Mouse (Mus musculus) testis, adult 10 weeks (tissue): ENCODE measurements around the gene Rc3h1. TPM values are rescaled to one million over a fixed set of nuclear protein-coding genes. Genes with fewer than 3 reads are reported as not detected.

Source experiments
- polyA plus RNA-seq: library from polyadenylated mRNA; stranded (reverse); fragments of 350-450 nt; fragmentation: Illumina TruSeq; extraction: RNeasy Lipid Tissue Mini Kit (QIAGEN cat#74804); gene quantifications from one replicate; pipeline ENCODE4 v1.2.3, GENCODE M21; 2014; ENCODE audit warnings: low read depth, low replicate concordance

Gene Rc3h1
- polyA plus RNA-seq, result 30.6 TPM

GRCm38 (mm10) chr1:160906057-160906557, at the start of gene Rc3h1:
Gene Rc3h1, plus strand, starts transcription at chr1:160906418.

DNA sequence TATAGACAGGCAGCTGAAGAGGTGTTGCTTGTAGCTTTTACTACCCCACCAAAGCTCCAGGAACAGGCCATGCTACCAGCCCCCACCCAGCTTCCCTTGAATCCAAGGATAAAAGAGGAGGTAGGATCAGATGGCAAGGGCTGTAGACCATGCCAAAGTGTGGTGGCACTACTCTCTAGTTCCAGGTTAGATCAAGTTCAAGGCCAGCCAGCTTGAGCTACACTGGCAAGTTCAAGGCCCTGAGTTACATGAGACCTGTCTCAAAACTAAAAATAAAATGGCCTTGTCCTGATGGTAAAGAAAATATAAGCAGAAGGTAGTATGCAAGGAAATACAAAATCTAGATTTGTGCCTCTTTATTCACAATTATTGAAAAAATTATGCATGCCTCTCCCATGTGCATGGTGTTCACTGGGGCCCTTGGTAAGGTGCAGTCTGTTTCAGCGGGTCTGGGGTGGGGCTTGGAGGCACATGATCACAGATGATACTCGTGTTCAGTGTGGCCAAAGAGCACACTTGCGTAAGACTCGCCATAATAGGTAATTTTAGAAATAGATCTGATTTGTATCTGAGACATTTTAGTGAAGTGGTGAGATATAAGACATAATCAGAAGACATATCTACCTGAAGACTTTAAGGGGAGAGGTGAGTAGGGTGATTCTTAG, 72.0 kb downstream of the Rc3h1 start, which contains the start of gene Serpinc1:
TSS of gene Serpinc1 (plus strand) at position 515 of the 665 bp plus-strand sequence.

Other genes starting within 250 kb of the Rc3h1 start
- gene Rabgap1l, start 113.2 kb upstream of the Rc3h1 start, polyA plus RNA-seq, result 135 TPM
- 0.48 TPM for gene Serpinc1, start 72.2 kb downstream of the Rc3h1 start, polyA plus RNA-seq
- gene Zbtb37, start 128.4 kb downstream of the Rc3h1 start, polyA plus RNA-seq, result 10.5 TPM
- gene Dars2, start 164.2 kb downstream of the Rc3h1 start, polyA plus RNA-seq, result 7.2 TPM
- gene Cenpl, start 164.3 kb downstream of the Rc3h1 start, polyA plus RNA-seq, result 41.3 TPM
- 15.0 TPM for gene Klhl20, start 225.1 kb downstream of the Rc3h1 start, polyA plus RNA-seq
- gene Ankrd45, start 236.3 kb downstream of the Rc3h1 start, polyA plus RNA-seq, result 64.1 TPM